Mouse (Mus musculus) right cerebral cortex, postnatal 36 days (tissue): ENCODE results near the gene Cphx2.
"Not testable (repeated sequence)": the region's sequence is repeated elsewhere in the genome, so short reads cannot be mapped to it uniquely, and the experiment has no call there.

ENCODE experiments used
- DNase-seq, 2 experiments: peaks; one replicate each; pipeline ENCODE4 v3.0.0; 2022; ENCODE audit warnings: low spot score in 2 of 2, mixed read lengths in 1 of 2

Cphx2 gene

DNA sequence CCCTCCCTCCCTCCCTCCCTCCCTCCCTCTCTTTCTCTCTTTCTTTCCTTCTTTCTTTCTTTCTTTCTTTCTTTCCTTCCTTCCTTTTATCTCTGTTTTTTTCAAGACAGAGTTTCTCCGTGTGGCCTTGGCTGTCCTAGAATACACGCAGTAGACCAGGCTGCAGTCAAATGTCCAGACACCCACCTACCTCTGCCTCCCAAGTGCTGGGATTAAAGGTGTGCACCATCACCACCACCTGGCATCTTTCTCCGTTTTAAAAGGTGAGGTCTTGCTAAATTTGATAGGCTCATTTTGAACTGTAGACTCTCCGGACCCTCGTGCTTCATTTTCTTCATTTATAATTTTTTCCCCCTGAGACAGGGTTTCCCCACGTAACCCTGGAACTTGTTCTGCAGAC is at the start of gene Cphx2:
Gene Cphx2, plus strand, starts transcription at position 301 of the 400 bp plus-strand sequence.
- DNase-seq = not testable (repeated sequence)

DNA sequence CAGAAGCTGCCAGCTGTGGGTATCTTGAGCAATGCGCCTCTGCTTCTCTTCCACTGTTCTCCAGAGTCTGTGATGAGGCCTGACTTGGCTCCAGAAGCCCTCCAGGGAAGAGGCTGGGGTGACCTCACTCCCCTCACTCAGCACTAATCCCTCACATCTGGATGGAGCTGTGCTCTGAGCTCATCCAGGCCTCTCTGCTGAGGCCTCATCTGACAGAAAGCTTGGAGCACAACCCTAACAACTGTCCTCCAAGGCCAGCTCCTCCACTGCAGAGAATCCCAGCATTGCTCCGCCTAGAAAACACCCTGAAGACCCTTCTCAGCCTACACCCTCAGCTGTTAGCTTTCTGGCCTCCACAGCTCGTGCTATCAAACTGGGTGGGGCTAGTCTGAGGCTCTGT is 47.0 kb upstream of the Cphx2 start:
- not testable (repeated sequence) for DNase-seq

DNA sequence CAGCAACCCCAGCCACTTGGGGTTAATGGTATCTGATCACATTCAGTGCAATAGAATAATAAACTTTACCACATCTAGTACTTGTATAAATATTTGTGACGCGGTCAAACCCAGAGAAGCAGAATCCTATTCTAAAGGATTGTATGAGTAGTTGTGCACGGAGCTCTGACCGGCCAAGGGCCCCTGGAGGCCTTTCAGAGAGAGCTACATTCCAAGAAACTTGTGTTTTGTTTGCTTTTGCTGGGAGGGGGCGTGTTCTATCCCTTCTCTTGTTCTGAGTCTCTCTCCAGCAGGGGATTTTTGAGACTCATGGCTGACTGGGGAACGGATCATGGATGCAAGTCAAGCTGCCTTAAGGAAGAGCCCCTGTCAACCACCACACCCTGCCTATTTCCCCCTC is 45.9 kb upstream of the Cphx2 start:
- DNase-seq = not testable (repeated sequence)

DNA sequence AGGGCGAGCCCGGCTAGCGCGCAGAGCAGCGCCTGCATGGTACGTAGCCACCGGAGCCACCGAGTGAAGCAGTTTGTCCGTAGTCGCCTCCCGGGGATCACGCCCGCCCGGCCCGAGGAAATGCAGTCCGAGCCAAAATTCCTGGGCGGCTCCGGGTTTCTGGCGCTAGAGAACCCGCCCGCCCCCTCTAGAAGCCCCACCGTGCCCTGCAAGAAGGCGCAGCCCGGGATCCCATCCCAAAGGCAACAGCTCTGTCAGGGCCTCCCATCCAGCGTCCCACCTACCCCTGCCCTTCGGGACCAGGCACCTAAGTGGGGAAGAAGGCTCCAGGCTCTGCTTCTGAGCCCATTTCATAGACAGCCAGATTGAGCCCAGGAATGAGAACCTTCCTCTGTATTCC is 38.7 kb upstream of the Cphx2 start, which contains the start of gene Gm9780:
Gene Gm9780, minus strand, starts transcription at position 101 of the 400 bp plus-strand sequence.
- DNase-seq = not testable (repeated sequence)

- not testable (repeated sequence) for DNase-seq
Observed at GRCm38 (mm10) chr14:26045007-26045406, 36.3 kb upstream of the Cphx2 start.

DNA sequence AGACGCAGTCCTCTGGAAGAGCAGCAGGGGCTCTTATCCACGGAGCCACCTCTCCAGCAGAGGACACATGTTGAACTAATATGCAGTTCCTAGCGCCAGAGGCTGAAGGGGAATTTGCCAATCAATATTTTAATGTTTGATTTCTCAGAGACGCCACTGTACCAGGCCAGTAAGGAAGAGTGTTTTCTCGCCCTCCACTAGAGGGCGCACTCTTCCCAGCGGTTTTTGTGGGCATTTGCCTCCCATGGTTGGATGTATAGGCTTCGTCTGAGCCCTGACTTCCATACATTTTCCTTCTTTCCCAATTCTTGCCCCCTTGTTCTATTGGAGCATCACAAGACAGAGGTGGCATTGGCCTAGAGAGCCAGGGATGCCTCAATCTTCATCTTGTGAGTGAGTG is 34.3 kb upstream of the Cphx2 start:
- DNase-seq = not testable (repeated sequence)

DNA sequence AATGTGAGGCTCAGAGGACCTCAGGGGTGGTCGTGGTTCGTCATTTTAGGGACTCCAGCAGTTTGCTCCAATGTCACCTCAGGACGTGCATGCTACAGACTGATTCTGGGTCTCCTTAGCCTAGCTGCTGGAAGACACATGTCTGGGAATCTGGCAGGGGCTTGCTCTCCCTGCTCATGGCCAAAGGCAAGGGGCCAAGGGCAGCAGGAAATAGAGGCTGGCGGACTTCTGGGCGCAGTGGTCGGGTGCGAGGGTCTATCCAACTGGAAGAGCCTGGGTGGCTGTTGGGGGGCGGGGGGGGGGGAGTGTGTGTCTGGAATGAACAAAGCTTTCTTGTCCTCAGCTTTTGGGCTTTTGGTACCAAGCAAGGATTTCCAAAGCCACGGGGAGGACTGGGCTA is 32.5 kb upstream of the Cphx2 start:
- not testable (repeated sequence) for DNase-seq

DNA sequence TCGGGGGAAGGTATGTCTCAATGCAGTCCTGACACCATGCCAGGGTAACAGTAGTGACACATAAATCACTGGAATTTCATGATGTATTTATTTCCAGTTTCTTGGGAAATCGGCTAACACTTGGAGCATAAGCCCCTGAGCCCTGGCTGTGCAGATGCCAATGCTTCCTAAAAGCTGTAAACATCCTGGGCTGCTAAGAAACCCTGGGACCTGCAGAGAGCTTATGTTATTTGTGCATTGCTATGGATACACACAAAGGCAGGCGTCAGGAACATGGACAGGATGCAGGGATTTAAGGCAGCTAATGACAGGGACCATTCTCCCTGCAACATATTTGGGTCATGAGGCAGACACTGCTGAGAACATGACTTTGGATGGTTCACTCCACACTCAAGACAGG is 23.1 kb upstream of the Cphx2 start:
- DNase-seq = not testable (repeated sequence)

- DNase-seq = not testable (repeated sequence)
Observed at GRCm38 (mm10) chr14:26059362-26059761, 22.0 kb upstream of the Cphx2 start.

GRCm38 (mm10) chr14:26066574-26067324 is 14.6 kb upstream of the Cphx2 start:
- not testable (repeated sequence) for DNase-seq

DNA sequence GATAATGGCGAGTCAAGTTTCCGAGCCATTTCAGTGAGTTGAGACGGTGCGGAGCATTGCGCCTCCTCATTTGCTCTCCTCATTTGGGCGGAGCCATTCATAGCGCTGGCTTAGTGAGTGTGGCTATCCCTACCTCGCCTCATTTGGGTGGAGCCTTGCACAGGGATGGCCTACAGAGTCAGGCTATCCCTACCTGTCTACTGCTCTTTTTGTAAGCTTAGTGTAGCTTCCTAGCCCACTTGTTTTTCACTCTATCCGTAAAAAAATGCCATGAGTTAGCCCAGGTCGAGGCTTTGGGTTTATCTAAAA is 14.0 kb upstream of the Cphx2 start, which contains the start of gene Tmem254c:
Gene Tmem254c, minus strand, starts transcription at position 31 of the 309 bp plus-strand sequence.
- DNase-seq = not testable (repeated sequence)

GRCm38 (mm10) chr14:26076620-26077390 is 4.5 kb upstream of the Cphx2 start:
- DNase-seq = not testable (repeated sequence)

- DNase-seq = not testable (repeated sequence)
Observed at GRCm38 (mm10) chr14:26081997-26082396, 681 bp downstream of the Cphx2 start, which contains the start of gene Cphx3. Gene Cphx3 (plus strand): TSS chr14:26082297.

DNA sequence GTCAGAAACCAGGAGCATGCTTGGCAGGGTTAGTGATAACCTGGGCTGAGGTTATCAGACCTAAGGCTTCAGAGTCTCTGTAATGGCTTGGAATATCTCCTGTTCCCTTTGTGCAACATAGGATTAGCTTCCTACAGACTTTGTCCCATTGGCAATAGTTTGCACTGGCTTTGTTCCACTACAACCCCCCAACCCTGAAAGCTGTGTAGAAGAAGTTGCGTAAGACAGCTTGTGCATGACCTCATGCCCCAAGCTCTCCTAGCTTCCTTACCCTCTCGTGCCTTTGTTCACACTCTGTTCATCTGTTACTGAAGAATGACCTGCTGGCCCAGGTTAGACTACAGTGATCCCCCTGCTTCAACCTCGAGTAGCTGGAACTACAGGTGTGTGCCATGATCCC is 16.3 kb downstream of the Cphx2 start:
- DNase-seq = not testable (repeated sequence)

DNA sequence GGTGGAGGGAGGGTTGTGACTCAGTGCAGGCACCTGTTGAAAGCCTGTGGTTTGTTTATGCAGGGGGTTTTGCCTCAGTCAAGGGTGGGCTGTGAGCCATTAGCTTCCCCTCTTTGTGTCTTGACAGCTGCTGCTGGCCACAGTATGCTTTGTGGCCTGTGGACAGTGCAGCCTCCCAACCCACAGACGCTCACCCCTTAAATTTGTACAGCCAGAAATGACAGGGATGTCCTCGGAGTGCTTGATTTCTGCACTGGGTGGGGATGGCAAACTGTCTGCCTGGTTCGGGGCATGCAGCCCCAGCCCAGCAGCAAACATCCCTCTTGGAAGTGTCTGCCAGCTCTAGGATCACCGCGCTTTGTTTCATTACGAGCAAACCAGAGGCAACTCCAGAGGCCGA is 36.8 kb downstream of the Cphx2 start, which contains the start of gene Duxbl2:
Gene Duxbl2, plus strand, starts transcription at position 200 of the 400 bp plus-strand sequence.
- not testable (repeated sequence) for DNase-seq

DNA sequence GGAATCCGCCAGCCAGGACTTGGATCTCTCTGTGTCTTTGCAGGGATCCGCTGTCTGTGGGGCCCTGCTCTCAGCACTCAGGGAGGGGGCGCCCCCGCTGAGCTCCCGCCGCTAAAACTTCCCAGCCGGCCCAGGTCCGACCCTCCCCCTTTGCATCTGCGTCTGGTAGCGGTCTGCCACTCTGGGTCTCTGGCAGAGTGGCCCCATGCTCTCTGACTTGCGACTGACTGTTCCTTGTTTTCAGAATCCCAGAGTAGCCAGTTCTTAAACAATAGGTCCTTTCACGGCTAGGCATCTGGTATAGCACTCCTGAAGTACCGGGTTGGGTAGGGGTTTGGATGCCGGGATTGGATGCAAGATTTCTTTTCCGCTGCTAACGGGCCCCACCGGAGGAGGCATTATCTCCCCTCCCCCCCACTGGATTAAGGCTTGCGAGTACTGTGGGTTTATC is 37.3 kb downstream of the Cphx2 start:
- DNase-seq = not testable (repeated sequence)

DNA sequence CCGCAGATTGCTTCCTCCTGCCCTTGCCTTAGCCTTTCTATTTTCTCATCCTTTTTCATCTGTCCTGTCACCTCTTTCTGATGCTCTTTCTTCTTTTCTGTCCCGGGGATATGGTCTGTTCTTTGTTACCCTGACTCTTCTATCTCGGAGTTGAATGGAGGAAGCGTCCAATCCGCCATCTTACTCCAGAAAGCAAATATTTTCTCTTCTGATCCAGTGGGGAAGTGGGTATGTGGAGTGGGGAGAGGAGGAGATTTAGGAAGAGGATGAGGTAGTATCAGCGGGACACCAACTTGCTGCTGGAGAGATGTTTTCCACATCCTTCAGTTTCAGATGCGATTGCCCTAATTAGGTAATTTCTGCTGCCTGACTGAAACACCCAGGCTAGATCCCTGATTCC is 37.8 kb downstream of the Cphx2 start:
- DNase-seq = not testable (repeated sequence)
